In the genomic region with DNA sequence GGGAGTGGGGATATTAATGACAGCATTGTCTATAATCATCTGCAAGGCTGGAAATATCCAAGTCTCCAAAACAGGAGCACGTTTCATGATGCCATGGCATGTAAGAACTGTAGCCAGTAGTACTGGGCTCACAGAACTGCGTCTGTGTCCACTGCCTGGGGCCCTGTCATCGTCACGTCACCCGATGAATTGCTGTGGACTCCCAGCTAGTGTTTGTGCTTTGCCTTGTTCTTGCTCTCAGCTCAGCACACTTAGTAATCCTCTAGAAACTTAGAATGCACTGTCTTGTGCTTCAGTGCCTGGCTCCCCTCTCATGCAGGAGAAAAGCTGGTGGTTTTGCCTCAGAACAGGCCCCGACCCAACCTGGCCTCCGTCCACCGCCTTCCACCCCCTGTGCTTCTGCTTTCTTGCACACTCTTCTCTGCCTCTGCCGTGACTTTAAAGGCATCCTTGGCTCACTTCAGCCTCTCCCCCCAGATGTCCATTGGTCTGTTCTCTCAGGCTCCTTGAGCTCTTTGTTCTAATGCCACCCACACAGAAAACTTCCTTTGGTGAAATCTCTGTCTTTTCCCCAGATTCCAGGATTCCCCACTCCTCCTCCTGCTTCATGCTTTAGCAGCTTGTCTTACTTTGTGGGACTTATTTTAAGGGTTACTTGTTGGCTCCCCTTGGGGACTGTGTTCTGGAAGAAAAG, we compare ENCODE assay signal across 8 mouse cellular contexts. TPM values are rescaled to one million over a fixed set of nuclear protein-coding genes. Genes with fewer than 3 reads are reported as not detected.
DNase-seq lines count a peak whose midpoint lies in the region; ATAC-seq and TF ChIP-seq lines count a peak whose summit lies in the region.

No protein-coding gene starts in this region.

- H3K27ac ChIP-seq in midbrain, embryonic 10.5 days (replicated peaks): peak overlapping the region; percentile 91
- H3K27ac ChIP-seq in midbrain, postnatal 0 days (ENCODE audit: low read depth, low read length): no peak overlapping the region
- H3K27ac ChIP-seq in intestine, embryonic 15.5 days: peak overlapping the region; percentile 60
- H3K27ac ChIP-seq in stomach, embryonic 16.5 days (ENCODE audit: low read length): peak overlapping the region; percentile 66
- no peak overlapping the region for H3K27ac ChIP-seq in kidney, adult 2 months (ENCODE audit: insufficient read depth, low read depth, low read length)

- peaks cover 75% of the 10 kb centered on the region for H3K4me1 ChIP-seq in midbrain, embryonic 10.5 days
- peaks cover 5% of the 10 kb centered on the region; the same call in 1 of the 2 replicates for H3K4me1 ChIP-seq in midbrain, postnatal 0 days (ENCODE audit: insufficient read depth, low read length)
- H3K4me1 ChIP-seq in intestine, embryonic 15.5 days (replicated peaks): peaks cover 32% of the 10 kb centered on the region
- H3K4me1 ChIP-seq in stomach, embryonic 16.5 days (ENCODE audit: control insufficient read depth, insufficient read depth, low read length): peaks cover 48% of the 10 kb centered on the region
- H3K4me1 ChIP-seq in kidney, adult 2 months (ENCODE audit: control insufficient read depth, insufficient read depth, low read length): 0 out of 2 replicates have a peak, but pooled peaks cover 3% of the 10 kb centered on the region

- WGBS in midbrain, embryonic 10.5 days: 13% methylated on average over 9 of the region's 9 CpGs
- WGBS in midbrain, postnatal 0 days: 24% methylated on average over 9 of the region's 9 CpGs
- 44% methylated on average over 9 of the region's 9 CpGs for WGBS in intestine, embryonic 15.5 days
- WGBS in stomach, embryonic 16.5 days: 36% methylated on average over 9 of the region's 9 CpGs
- WGBS in kidney, adult 2 months: 82% methylated on average over 9 of the region's 9 CpGs

- no peak overlapping the region for H3K9ac ChIP-seq in midbrain, postnatal 0 days (replicated peaks; ENCODE audit: low read length, poor library complexity, severe bottlenecking)
- peak overlapping the region; percentile 10; the same call in 1 of the 2 replicates for H3K9ac ChIP-seq in intestine, embryonic 15.5 days
- H3K9ac ChIP-seq in stomach, embryonic 16.5 days (ENCODE audit: low read length): peak overlapping the region; percentile 13; the same call in 1 of the 2 replicates

- no peak for TF ChIP-seq CTCF in midbrain, postnatal 0 days (IDR thresholded peaks at IDR 0.05)
- TF ChIP-seq CTCF in kidney, adult 2 months (conservative IDR thresholded peaks at IDR 0.05; ENCODE audit: insufficient read depth, insufficient read length, low read depth, low read length): no peak

- H3K4me3 ChIP-seq in midbrain, embryonic 10.5 days: 0 out of 2 replicates have a peak overlapping the region, but pooled peaks have one; percentile 34
- H3K4me3 ChIP-seq in midbrain, postnatal 0 days (ENCODE audit: low read depth, low read length): no peak overlapping the region
- no peak overlapping the region for H3K4me3 ChIP-seq in intestine, embryonic 15.5 days (replicated peaks)
- H3K4me3 ChIP-seq in stomach, embryonic 16.5 days (replicated peaks; ENCODE audit: low read length): no peak overlapping the region
- no peak overlapping the region for H3K4me3 ChIP-seq in kidney, adult 2 months (ENCODE audit: insufficient read depth, low read depth, low read length)

- H3K4me2 ChIP-seq in midbrain, postnatal 0 days (ENCODE audit: low read depth, low read length, poor library complexity, severe bottlenecking): no peak overlapping the region
- H3K4me2 ChIP-seq in intestine, embryonic 15.5 days (replicated peaks): no peak overlapping the region
- H3K4me2 ChIP-seq in stomach, embryonic 16.5 days (ENCODE audit: low read depth, low read length): no peak overlapping the region

- TF ChIP-seq POLR2A in kidney, adult 2 months (IDR thresholded peaks at IDR 0.05; ENCODE audit: low read depth, low read length): no peak

- peaks cover 29% of the 10 kb centered on the region for H3K27me3 ChIP-seq in midbrain, embryonic 10.5 days (ENCODE audit: low read depth, poor library complexity, severe bottlenecking)
- no peaks in the 10 kb centered on the region; the same call in 1 of the 2 replicates for H3K27me3 ChIP-seq in midbrain, postnatal 0 days (ENCODE audit: insufficient read depth, low read length)
- no peaks in the 10 kb centered on the region for H3K27me3 ChIP-seq in intestine, embryonic 15.5 days (replicated peaks)
- H3K27me3 ChIP-seq in stomach, embryonic 16.5 days (ENCODE audit: control insufficient read depth, insufficient read depth, low read length): no peaks in the 10 kb centered on the region
- no peaks in the 10 kb centered on the region for H3K27me3 ChIP-seq in kidney, adult 2 months (replicated peaks; ENCODE audit: control insufficient read depth, insufficient read depth, low read length)

- no peaks in the 10 kb centered on the region for H3K9me3 ChIP-seq in midbrain, embryonic 10.5 days (replicated peaks)
- no peaks in the 10 kb centered on the region for H3K9me3 ChIP-seq in midbrain, postnatal 0 days (ENCODE audit: low read length)
- no peaks in the 10 kb centered on the region for H3K9me3 ChIP-seq in intestine, embryonic 15.5 days
- H3K9me3 ChIP-seq in stomach, embryonic 16.5 days (replicated peaks; ENCODE audit: control insufficient read depth, low read length): no peaks in the 10 kb centered on the region

- no peaks in the 10 kb centered on the region for H3K36me3 ChIP-seq in midbrain, embryonic 10.5 days
- no peaks in the 10 kb centered on the region for H3K36me3 ChIP-seq in midbrain, postnatal 0 days (ENCODE audit: insufficient read depth, low read length)
- no peaks in the 10 kb centered on the region for H3K36me3 ChIP-seq in intestine, embryonic 15.5 days
- H3K36me3 ChIP-seq in stomach, embryonic 16.5 days (ENCODE audit: control insufficient read depth, insufficient read depth, low read length): no peaks in the 10 kb centered on the region
- no peaks in the 10 kb centered on the region for H3K36me3 ChIP-seq in kidney, adult 2 months (ENCODE audit: control insufficient read depth, insufficient read depth, low read length)

- DNase-seq in gastrocnemius, postnatal 10 days: peak; percentile 26
- DNase-seq in gastrocnemius, adult 18-20 months (ENCODE audit: low spot score): no peak
- peak; percentile 46 for DNase-seq in midbrain, embryonic 10.5 days (ENCODE audit: low spot score)
- no peak for DNase-seq in midbrain, postnatal 0 days (ENCODE audit: low spot score)
- DNase-seq in left cerebral cortex, adult 11 months (ENCODE audit: low spot score): no peak
- no peak for DNase-seq in kidney, adult 2 months

- no peak for ATAC-seq in midbrain, postnatal 0 days (ENCODE audit: low FRiP score)
- ATAC-seq in intestine, embryonic 15.5 days: no peak
- ATAC-seq in stomach, embryonic 16.5 days (ENCODE audit: insufficient read depth, low FRiP score): peak; percentile 61; the same call in 1 of the 2 replicates

RNA-seq across cellular contexts. Expression of gene Sec22b, which starts 39.7 kb away (rescaled TPM):
- total RNA-seq in gastrocnemius, postnatal 10 days (2021): 10 to 100 TPM; 38.8 to 42.7 TPM
- 10 to 100 TPM; 25.7 to 28.8 TPM for total RNA-seq in gastrocnemius, adult 18-20 months (2021)
- 111 and 116 TPM in 2 replicates for polyA plus RNA-seq in midbrain, embryonic 10.5 days (2016; fragmentation: Nextera tagmentation; extraction: Ambion mirVana)
- 62.8 and 69.3 TPM in 2 replicates for total RNA-seq in midbrain, postnatal 0 days (2014; rRNA removed)
- polyA plus RNA-seq in midbrain, postnatal 0 days (2015; fragmentation: Nextera tagmentation; extraction: Ambion mirVana): 81.4 and 89.1 TPM in 2 replicates
- polyA plus RNA-seq in intestine, embryonic 15.5 days (2015; fragmentation: Nextera tagmentation; extraction: Ambion mirVana): 132 and 142 TPM in 2 replicates
- polyA plus RNA-seq in stomach, embryonic 16.5 days (2015; fragmentation: Nextera tagmentation; extraction: Ambion mirVana): 143 and 147 TPM in 2 replicates
- polyA plus RNA-seq in kidney, adult 2 months (2012; rRNA removed): 24.6 and 31.1 TPM in 2 replicates

RNA-seq across cellular contexts. Expression of gene Pde4dip, which starts 52.2 kb away (rescaled TPM):
- total RNA-seq in gastrocnemius, postnatal 10 days (2021): 1,000 to 10,000 TPM; 1,278 to 1,422 TPM
- 1,000 to 10,000 TPM; 2,910 to 3,459 TPM for total RNA-seq in gastrocnemius, adult 18-20 months (2021)
- polyA plus RNA-seq in midbrain, embryonic 10.5 days (2016; fragmentation: Nextera tagmentation; extraction: Ambion mirVana): 18.5 and 22.8 TPM in 2 replicates
- total RNA-seq in midbrain, postnatal 0 days (2014; rRNA removed): 93.6 and 100 TPM in 2 replicates
- 46.4 and 47.6 TPM in 2 replicates for polyA plus RNA-seq in midbrain, postnatal 0 days (2015; fragmentation: Nextera tagmentation; extraction: Ambion mirVana)
- polyA plus RNA-seq in intestine, embryonic 15.5 days (2015; fragmentation: Nextera tagmentation; extraction: Ambion mirVana): 23.7 and 23.8 TPM in 2 replicates
- polyA plus RNA-seq in stomach, embryonic 16.5 days (2015; fragmentation: Nextera tagmentation; extraction: Ambion mirVana): 27.5 and 31.3 TPM in 2 replicates
- 37.7 and 58.1 TPM in 2 replicates for polyA plus RNA-seq in kidney, adult 2 months (2012; rRNA removed)

Comparison
In these comparisons a context has a peak if more than half of its experiments do, and no peak if none do; other contexts are left out.
1. DNase-seq: peak in gastrocnemius, postnatal 10 days (single experiment) and midbrain, embryonic 10.5 days (single experiment); none in gastrocnemius, adult 18-20 months (single experiment), midbrain, postnatal 0 days (single experiment), left cerebral cortex, adult 11 months (single experiment) and kidney, adult 2 months (single experiment).
2. H3K27ac ChIP-seq: peak in midbrain, embryonic 10.5 days (single experiment), intestine, embryonic 15.5 days (single experiment) and stomach, embryonic 16.5 days (single experiment); none in midbrain, postnatal 0 days (single experiment) and kidney, adult 2 months (single experiment).